Mouse (Mus musculus) megakaryocyte, embryonic 14.5 days (primary cell): ENCODE data around the gene Cma1. TPM values are rescaled to one million over a fixed set of nuclear protein-coding genes. Genes with fewer than 3 reads are reported as not detected.
"Not testable (repeated sequence)": the region's sequence is repeated elsewhere in the genome, so short reads cannot be mapped to it uniquely, and the experiment has no call there.

Source experiments
- H3K27me3 ChIP-seq: replicated peaks from 2 replicates; pipeline ENCODE3; 2012; ENCODE audit warnings: inconsistent platforms
- H3K36me3 ChIP-seq: replicated peaks from 2 replicates; pipeline ENCODE3; 2012; ENCODE audit warnings: low read length, inconsistent platforms, mixed read lengths
- H3K4me1 ChIP-seq: 2 replicates; pipeline ENCODE4 v1.6.1; 2012; ENCODE audit warnings: inconsistent platforms
- H3K4me3 ChIP-seq: replicated peaks from 2 replicates; pipeline ENCODE3; 2012; ENCODE audit warnings: moderate library complexity, mild to moderate bottlenecking, inconsistent platforms
- H3K9me3 ChIP-seq: 2 replicates; pipeline ENCODE4 v1.6.1; 2012; ENCODE audit warnings: inconsistent platforms
- FLI1 ChIP-seq: IDR thresholded peaks from 2 replicates; pipeline ENCODE4 v1.6.1; 2012; ENCODE audit warnings: low read length, inconsistent platforms, mixed read lengths
- GATA1 ChIP-seq: IDR thresholded peaks from 3 replicates; pipeline ENCODE4 v1.6.1; 2012; ENCODE audit warnings: mixed read lengths, low read length, inconsistent platforms, borderline replicate concordance
- polyA plus RNA-seq: library from polyadenylated mRNA; stranded (reverse); fragments of >175 nt; gene quantifications from 2 replicates; pipeline ENCODE4 v1.2.3, GENCODE M21; 2012; ENCODE audit warnings: low replicate concordance; ENCODE audit not compliant: insufficient read depth

Gene Cma1
- polyA plus RNA-seq, result 0.87 TPM in 1 of 2 replicates, not detected in the other

GRCm38 (mm10) chr14:55944575-55944974 is at the start of gene Cma1:
Gene Cma1 (minus strand): TSS chr14:55944675.
- no peak for TF ChIP-seq GATA1
- no peak for TF ChIP-seq FLI1
- Histone ChIP-seq H3K4me3 (no peak within 1 kb of the TSS), H3K36me3 (no peaks in the 10 kb centered on the region), H3K4me1 (peaks cover 52% of the 10 kb centered on the region), H3K27me3 (peaks cover 2% of the 10 kb centered on the region), H3K9me3 (no peaks in the 10 kb centered on the region)

DNA sequence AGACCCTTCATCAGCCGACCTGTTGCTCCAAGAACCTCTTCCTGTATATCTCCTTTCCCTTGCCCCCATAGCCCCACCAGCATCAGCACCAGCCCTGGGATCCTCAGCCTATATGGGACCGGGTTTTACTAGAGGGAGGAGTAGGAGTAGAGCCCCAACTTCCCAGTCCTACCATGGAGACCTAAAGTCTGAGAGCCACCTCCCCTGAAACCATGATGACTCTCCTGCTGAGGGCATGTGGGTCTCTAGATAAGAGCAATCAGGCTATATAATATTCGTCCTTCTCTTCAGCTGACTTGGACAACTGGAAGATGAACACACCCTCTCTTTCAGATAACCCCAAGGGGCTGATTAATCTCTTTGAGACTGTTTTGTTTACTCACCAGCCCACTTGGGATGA is 43.0 kb upstream of the Cma1 start:
- not testable (repeated sequence) for H3K36me3 ChIP-seq, H3K9me3 ChIP-seq, H3K4me1 ChIP-seq, H3K27me3 ChIP-seq, H3K4me3 ChIP-seq

GRCm38 (mm10) chr14:55963900-55964299 is 19.4 kb upstream of the Cma1 start:
- not testable (repeated sequence) for H3K4me3 ChIP-seq, H3K4me1 ChIP-seq, H3K9me3 ChIP-seq, H3K36me3 ChIP-seq, H3K27me3 ChIP-seq

DNA sequence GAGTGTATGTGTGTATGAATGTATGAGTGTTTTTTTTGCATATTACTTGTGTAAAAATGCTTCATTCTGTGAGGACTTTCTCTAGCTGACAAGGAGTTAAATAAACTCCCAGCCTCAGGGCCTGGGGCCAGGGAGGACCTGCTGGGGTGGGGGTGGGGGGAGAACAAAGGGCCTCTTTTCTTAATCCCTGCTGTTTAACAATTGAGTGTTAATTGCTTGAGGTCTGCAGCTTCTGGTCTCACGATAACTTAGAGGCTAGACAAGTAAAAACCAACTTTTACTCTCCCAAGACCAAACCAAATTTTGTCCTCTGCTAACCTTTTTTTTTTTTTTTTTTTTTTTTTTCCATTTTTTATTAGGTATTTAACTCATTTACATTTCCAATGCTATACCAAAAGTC is 18.8 kb upstream of the Cma1 start:
- no peak for TF ChIP-seq FLI1
- TF ChIP-seq GATA1, result no peak
- peaks cover 6% of the 10 kb centered on the region for H3K27me3 ChIP-seq
- no peak overlapping the region for H3K4me3 ChIP-seq
- H3K36me3 ChIP-seq, result no peaks in the 10 kb centered on the region
- H3K4me1 ChIP-seq, result no peaks in the 10 kb centered on the region
- H3K9me3 ChIP-seq, result no peaks in the 10 kb centered on the region

DNA sequence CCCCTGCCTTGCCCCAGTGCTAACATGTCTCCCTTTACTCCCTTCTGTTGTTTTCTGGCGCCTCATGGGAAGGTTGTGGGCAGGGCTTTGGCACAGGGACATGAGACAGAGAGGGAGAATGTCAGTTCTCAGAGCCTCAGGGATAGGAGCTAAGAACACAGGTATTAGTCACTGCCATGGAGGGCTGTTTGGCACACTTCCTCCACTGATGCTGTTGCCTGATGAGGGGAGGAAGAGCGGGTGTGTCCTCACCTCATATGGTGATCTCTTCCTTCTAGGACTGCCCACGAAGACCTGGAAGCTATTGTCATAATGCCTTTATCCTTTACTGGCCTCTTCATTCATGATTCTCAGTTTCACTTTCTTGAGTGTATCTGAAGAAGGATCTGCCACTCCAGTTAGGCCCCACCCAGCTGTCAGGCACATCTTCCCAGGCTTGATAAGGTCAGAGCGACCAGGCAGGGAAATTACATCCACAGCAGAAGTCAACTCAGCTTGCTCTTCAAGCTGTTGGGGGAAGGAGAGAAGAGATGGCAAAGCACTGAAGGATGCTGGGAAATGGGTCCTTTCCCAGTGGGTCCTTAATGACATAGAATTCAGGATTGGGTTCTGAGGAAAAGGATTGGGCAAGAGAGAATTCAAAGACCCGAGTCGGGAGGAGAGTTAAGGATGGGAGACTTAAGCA is 6.0 kb upstream of the Cma1 start, which contains the start of gene Cma2:
Cma2 (plus strand) TSS at position 635 of the 685 bp plus-strand sequence.
- H3K27me3 ChIP-seq, result peaks cover 14% of the 10 kb centered on the region

GRCm38 (mm10) chr14:55946269-55946969 is 1.9 kb upstream of the Cma1 start:
- no peaks in the 10 kb centered on the region for H3K9me3 ChIP-seq
- TF ChIP-seq FLI1 (no peak), GATA1 (no peak)
- peak overlapping the region; percentile 76 for H3K4me3 ChIP-seq
- peaks cover 59% of the 10 kb centered on the region for H3K4me1 ChIP-seq
- H3K36me3 ChIP-seq, result no peaks in the 10 kb centered on the region
- peaks cover 8% of the 10 kb centered on the region for H3K27me3 ChIP-seq

More for the DNA sequence above, 6.0 kb upstream of the Cma1 start, which contains the start of gene Cma2:
- Histone ChIP-seq H3K4me1 (peaks cover 50% of the 10 kb centered on the region), H3K36me3 (no peaks in the 10 kb centered on the region), H3K4me3 (peak within 1 kb of the TSS; percentile 35), H3K9me3 (no peaks in the 10 kb centered on the region)
- TF ChIP-seq FLI1 (no peak), GATA1 (no peak)

DNA sequence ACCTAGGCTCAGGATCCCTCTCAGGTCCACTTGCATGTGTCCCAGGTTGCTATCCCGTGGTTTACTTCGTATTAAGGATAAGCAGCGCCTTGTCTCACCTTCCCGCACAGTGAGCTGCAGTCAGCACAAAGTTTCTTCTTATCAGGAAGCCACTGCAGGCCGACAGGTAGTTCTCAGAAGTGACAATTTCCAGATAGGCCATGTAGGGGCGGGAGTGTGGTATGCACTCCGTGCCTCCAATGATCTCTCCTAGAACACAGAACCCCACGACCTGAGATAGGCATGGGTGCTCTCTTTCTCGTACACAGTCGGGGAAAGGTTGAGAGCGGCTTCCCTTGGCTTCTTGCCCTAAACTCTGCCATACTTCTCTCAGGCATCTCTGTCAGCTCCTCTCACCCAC is 874 bp downstream of the Cma1 start:
- Histone ChIP-seq H3K27me3 (peaks cover 2% of the 10 kb centered on the region), H3K36me3 (no peaks in the 10 kb centered on the region), H3K4me1 (peaks cover 58% of the 10 kb centered on the region), H3K9me3 (no peaks in the 10 kb centered on the region), H3K4me3 (no peak overlapping the region)
- TF ChIP-seq GATA1 (no peak), FLI1 (no peak)

GRCm38 (mm10) chr14:55940070-55940800 is 4.2 kb downstream of the Cma1 start:
- H3K4me1 ChIP-seq, result peaks cover 30% of the 10 kb centered on the region
- TF ChIP-seq GATA1 (no peak), FLI1 (no peak)
- H3K36me3 ChIP-seq, result no peaks in the 10 kb centered on the region
- H3K4me3 ChIP-seq, result no peak overlapping the region
- no peaks in the 10 kb centered on the region for H3K9me3 ChIP-seq
- H3K27me3 ChIP-seq, result peaks cover 2% of the 10 kb centered on the region

DNA sequence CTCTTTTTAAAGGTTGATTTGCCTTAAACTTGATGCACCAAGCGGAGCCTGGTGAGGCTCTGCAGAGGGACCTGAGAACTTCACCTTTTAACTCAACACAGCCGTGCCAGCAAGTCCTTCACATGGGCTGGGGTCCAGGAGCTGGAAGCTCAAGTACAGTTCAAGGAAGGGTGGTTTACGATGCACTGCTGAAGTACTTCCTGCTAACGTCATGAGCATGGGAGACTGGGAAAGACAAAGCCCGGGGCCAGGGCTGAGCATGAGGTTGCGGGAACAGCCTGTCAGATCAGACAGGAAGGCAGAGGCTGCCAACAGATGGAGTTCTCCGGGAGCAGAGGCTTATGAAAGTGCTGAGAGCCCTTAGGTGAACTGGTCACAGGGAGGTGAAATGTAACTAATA is 10.9 kb downstream of the Cma1 start:
- Histone ChIP-seq H3K27me3 (no peaks in the 10 kb centered on the region), H3K4me1 (peaks cover 9% of the 10 kb centered on the region), H3K9me3 (no peaks in the 10 kb centered on the region), H3K4me3 (no peak overlapping the region), H3K36me3 (no peaks in the 10 kb centered on the region)
- TF ChIP-seq GATA1 (no peak), FLI1 (no peak)
